Mouse (Mus musculus) cerebellum, adult 2 months (tissue): ENCODE measurements around the gene Ccne1.

Experiments
- CTCF ChIP-seq: fragments of 200-500 bp; IDR thresholded peaks from 2 replicates; pipeline ENCODE4 v1.5.1; 2011; ENCODE audit warnings: low read depth, mild to moderate bottlenecking, control low read depth, low read length, moderate library complexity, borderline replicate concordance; ENCODE audit not compliant: insufficient read depth
- POLR2A ChIP-seq: fragments of 200-500 bp; IDR thresholded peaks from 2 replicates; pipeline ENCODE4 v1.6.1; 2011; ENCODE audit warnings: low read length, control low read depth, borderline replicate concordance; ENCODE audit not compliant: insufficient read depth

DNA sequence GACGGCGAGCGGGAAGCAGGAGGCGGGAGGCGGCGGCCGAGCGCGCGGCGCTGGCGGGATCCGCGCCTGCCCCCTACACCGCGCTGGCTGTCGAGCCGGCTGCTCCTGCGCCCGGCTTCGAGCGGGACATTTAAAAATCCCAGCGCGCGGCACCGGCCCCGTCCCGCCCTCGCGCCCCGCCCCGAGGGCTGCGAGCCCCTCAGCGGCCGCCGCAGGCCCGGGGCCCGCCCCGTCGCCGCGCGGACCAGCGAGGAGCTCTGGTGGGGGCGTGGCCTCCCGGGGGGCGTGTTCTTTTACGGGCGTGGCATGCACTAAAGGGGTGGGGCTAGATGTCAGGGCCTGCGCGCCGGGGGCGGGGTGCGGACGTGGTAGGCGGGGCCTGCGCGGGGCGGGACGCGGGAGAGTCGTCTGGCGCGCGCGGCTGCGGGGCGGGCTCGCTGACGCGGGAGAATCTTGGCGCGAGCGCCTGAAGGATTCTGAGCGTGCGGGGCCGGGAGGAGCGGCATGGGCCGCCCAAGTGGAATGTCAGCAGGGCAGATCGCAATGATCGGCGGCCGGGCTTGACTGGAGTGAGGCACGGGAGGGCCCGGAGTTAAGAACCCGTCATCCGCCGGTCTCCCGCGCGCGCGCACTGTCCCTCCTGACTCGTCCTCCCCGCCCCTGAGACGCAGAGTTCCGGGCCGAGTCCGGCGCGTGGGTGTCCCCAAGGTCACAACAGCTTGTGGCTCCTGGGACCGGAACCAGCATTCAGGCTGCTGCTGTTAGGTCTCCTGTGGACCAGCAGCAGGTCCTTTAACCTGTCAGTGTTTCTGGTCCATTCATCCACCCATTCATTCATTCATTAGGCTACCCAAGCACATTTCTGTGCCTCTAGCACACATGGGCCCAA lies at the start of gene Ccne1:
- TF ChIP-seq CTCF = no peak
- TF ChIP-seq POLR2A = no peak
